Mouse (Mus musculus): ENCODE measurements around the gene Gm7879.

Gm7879 gene

DNA sequence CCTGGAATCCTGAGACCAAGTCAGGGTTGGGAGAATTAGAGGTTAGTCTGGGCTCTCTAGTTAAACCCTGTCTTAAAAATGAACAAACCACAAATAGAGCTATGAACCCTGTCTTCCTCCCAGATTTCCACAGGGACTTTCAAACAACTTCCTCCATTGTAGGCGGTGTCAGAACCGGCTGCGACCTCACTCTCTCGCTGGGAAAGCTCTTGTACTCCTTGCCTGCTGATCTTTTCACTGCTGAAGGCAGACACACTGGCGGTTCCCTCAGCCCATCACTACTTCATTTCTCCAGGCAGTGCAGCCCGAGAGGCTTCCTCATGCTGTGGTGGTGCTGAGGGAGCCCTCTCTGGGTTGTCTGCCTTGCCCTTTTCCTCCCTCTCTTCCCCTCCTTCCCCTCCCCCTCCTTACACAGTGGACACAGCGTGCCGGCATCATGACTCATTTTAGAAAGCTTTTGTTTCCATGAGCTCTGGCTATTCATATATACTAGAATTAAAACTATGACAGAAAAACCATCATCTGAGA, 35.9 kb downstream of the Gm7879 start:
- peak; percentile 5 for DNase-seq (ENCODE audit: low read depth)

DNA sequence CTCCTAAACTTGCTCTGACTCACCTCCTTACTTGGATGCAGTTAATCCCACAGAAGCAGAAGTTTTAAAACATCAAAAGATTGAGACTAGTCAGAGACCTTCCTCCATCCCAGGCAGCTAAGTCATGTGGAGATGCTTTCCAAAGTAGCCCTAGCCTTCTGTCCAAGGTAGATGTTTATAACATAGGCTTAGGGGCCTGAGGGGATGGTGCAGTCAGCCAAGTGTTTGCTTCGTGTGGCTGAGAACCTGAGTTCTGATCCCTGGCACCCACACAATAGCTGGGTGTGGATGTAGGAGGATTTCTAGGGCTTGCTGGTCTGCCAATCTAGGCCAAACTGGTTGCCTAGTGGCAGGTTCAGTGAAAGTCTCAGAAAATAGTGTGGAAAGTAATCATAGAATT, 40.3 kb downstream of the Gm7879 start:
- no peak for DNase-seq (ENCODE audit: low read depth)

DNA sequence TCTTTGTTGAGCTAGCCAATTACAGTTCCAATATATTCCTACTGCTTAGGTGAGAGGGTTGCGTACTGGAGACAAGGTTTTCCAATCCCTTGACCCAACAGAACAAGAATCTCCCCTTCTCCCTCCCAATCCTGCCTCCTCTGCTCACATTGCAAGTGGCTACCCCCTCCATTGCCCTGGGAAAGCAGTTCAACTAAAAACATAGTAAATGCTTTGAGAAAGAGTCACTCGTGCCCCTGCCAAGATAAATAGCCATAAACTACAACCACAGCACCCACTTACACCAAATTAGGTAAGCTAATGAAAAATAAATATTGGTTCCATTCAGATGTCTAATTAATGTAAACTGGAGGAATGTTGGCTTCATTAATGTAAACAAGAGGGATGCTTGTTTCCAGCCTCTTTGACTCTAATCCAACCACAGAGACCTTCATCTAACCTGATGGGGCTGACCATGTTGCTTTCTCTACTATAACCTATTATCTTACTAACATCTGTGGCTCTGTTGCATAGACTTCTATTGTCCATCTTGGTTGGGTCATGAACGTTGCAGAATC, 47.0 kb downstream of the Gm7879 start:
- DNase-seq (ENCODE audit: low read depth), result no peak

DNA sequence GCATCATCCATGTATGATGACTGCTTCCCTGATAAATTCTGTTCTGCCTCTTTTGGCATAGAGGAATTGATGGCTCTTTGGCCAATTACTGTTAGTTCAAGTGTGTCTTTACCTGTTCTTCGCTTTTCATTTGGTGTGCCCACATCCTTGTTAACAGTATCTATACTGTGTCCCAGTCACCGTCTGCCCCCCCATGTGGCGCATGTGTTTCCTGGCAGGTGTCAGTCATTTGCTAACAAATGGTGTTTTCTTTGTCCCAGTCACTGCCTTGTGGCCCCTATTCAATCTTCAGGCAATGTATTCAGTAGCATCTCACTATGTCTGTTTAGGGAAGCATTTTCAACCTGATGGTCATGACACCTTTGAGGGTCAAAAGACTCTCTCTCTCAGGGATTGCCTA, 48.1 kb downstream of the Gm7879 start:
- DNase-seq (ENCODE audit: low read depth), result no peak
